Mouse (Mus musculus): Measurements from ENCODE around the gene Nfasc.

Nfasc gene

DNA sequence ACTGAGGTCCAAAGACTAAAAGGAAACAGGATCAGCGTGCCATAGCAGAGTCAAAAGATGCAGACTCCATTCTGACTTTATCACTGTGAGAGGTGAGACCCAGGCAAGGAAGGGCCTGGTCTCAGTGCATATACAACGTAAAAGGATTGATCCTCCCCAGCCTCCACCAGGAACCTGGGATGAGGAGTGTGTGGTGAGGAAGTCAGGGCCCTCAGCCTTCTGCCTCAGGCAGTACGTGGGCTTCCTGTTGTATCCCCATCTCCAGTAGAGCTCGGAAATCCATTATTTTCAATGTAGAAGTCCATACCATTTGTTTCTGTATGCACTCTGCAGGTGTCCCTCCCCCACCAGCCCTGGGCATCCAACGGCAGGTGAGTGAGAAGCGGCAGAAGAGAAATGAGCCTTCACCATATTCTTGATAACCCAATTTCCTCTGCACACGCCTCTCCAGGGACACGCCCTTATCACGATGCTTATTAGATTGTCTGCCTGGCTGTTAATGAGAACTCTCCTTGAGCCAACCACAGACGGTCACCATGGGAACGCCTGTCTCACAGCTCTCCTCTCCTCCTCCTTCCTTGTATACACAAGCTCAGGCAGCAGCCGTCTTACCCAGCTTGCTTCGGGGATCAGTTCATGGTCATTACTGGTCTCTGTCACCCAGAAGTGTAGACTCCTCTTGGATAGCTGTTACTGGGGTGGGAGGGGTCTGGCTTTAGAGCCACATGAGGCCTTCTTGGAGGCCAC is 100.4 kb downstream of the Nfasc start:
- peak; percentile 43 for DNase-seq (ENCODE audit: low spot score)

DNA sequence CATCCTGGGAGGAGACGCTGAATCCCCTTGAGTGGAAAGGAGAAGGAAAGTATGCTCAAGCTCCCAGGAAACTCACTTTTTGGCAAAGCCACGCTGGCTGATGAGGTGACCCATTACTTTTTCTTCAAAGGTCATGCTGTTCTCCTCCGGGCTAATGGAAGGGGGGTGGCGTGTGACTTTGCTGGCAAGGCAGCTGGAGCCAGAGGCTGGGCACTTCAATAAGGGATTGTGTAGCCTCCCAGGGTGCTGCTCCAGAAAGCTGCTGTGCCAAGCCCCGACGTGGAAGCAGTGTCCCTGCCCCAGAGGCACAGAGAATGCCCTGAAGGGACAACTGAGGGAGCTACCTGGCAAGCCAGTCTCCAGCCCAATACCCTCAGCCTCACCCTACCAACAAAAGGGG is 101.3 kb downstream of the Nfasc start:
- DNase-seq (ENCODE audit: low spot score): no peak

DNA sequence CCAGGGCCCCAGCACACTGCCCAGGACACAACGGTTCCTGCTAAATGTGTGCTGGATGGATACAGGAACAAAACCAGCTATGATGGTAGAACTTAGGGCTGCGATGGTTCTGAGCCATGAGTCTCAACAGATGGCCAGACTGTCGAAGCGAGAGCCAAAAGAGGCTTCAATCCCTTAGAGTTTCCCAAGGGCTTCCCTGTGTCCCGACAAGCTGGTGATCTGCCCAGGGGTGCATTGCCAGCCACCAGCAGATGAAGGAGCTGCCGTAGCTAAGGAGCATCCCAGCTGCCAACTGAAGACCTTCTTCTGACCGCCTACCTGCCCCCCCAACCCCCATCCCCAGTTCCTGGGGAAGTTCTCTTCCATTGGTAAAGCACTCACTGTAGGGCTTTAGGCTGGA is 104.3 kb downstream of the Nfasc start:
- no peak for DNase-seq (ENCODE audit: low spot score)

DNA sequence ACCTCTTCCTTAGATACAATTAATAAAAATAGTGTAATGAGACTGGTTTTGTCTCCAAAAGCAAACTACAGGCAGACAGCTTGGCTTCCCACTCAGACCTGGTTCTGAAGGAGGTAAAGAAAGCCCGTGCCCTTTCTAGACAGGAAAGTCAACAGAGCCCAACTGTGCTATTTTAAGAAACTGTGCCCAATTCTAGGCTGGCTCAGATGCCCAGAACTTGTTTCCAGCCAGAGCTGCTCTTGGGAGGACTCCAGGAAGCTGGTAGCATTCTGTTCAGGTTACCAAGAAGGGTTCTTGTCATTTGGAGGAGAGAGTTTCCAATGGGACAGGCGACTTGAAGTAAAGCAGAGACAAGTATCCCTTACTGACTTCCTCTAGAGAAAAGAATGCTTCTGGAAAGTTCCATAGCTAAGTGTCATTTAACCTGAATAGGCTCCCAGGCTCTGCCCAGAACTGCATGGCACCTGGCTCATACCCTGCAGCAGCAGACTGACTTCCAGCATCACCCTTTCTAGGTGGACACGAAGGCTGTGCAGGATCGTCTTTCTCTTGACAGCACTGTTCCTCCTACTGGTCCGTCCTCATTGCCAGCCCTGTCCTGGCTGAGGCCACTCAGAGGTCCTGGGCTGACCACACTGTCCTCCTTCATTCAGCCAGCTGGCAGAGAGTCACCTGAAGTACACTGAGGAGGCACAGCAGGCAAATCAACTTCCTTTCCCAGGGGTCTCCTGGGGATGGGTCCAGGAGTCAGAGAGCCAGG is 111.8 kb downstream of the Nfasc start:
- no peak for DNase-seq (ENCODE audit: low spot score)

DNA sequence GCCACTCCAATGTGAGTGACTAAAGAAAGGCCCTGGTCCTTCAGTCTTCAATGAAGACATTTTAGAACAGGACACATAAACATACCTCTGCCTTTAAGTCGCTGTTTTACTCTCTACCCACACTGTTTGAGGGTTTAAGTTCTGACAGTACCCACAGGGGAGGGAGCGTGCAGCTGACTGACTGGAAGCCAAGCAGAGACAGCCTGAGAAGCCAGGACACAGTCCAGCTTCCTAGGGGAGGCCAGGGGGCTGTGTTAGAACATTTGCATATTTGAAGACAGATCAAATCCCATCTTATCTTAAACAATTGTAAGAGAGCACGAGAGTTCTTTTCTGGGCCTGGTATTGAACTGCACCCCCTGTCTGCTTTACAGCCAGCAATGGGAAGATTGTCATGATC is 113.0 kb downstream of the Nfasc start:
- DNase-seq (ENCODE audit: low spot score): no peak

DNA sequence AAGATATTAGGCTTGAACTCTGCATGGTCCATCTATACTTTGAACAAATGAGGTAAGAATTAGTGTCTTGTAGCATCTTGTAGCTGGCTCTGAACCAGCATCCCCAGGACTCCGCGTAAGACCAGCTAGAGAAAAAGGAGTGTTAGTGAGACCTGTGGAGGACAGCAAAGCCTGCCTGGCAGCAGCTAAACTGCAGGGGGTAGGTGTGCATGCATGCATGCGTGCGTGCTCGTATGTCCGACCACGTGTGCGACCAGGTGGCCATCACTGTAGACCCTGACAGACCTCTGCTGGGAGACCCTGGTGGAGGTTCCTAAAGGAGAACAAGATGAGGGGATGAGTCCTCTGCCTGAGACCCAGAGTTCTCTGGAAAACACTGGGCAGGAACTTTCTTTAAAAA is 113.4 kb downstream of the Nfasc start:
- no peak for DNase-seq (ENCODE audit: low spot score)

DNA sequence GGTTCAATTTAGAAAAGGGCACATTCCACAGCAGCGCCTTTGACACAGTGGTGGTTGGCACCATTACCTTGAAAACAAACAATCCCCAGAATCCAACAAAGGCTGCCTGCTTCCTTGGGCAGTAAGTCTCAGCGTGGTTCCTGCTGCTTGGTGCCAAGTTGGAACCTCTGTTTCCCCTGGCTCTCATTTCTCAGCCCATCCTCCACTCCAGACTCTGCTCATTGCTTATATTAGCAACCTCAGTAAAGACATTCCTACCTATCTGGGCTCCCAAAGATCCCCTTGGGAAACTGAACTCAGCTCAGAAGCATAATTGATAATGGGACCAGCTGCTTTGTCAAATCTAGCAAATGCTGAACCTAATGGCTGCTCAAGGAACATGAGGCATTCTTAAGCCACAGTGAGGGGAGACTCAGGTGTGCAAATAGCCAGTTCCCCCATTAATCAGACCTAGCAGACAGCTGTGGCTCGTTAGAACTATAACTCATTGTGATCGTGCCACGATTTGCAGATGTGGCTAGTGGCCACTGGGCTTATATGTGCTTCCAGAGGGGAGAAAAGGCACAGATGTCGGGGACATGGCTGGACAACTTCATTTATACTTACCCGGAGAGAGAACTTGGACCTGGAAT is 115.4 kb downstream of the Nfasc start:
- DNase-seq (ENCODE audit: low spot score): peak; percentile 22

DNA sequence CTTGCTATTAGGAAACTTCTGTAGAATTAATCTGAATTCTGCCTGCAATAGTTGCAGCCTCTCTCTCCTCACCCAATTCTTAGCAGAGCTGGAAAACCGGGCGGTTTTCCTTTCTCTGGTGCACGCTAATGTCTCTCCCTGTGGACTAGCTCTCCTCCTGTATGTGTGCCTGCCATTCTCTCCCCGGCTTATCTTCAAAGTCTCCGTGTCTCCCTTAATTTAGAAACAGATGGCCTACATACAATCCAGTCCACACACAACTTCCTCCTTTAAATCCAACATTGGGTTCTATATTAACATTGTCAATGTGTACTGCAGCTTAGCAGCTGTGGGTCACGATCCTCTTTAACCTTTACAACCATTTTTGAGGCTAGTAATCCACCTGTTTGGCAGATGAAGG is 116.6 kb downstream of the Nfasc start:
- DNase-seq (ENCODE audit: low spot score): no peak

DNA sequence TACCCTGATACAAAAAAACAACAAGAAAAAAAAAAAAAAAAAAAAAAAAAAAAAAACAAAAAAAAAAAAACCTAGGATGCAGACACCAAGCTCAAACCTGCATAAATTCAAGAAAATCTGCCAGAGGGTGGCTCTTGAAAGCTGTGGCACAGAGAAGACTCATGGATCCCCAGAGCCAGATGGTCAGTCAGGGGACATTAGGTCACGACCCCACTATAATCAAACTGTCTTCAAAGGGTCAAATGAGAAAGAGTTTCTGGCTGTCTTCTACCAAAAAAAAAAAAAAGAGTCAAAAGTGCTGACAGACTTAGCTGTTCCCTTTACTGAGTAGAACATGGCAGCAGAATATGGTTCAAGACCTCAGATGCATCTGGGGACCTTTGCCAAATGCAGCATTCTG is 117.1 kb downstream of the Nfasc start:
- DNase-seq (ENCODE audit: low spot score): no peak

DNA sequence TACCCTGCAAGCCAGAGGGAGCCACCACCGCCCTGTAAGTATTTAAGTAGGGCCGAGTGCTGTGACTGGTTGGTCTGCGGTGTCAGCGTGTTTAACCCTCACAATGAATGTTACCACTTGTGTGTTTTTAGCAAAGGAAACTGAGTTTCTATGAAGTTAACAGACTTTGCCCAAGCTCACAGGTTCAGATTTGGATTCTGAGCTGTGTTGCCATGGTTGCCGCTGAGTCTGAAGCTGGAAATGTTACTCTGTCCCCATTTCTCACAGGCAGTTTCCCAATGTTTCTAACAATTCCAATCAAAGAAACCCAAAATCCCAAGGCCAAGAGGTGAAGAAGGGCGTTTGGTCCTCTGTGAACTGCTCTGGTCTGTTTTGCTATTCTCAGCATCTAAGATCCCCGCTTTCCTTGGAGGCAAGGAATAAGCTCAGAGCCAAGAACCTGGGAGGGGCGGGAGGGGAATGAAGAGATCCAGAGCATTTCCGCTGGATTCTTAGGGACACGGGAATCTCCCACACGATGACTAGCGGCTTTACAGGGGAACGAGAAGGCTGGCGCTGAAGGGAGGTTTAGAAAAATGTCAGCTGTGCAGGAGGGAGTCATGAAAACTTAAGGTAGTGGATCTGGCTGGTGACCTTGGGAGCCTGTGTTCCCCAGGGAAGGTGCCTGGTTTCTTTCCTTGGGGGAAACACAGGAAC is 117.8 kb downstream of the Nfasc start:
- no peak for DNase-seq (ENCODE audit: low spot score)

DNA sequence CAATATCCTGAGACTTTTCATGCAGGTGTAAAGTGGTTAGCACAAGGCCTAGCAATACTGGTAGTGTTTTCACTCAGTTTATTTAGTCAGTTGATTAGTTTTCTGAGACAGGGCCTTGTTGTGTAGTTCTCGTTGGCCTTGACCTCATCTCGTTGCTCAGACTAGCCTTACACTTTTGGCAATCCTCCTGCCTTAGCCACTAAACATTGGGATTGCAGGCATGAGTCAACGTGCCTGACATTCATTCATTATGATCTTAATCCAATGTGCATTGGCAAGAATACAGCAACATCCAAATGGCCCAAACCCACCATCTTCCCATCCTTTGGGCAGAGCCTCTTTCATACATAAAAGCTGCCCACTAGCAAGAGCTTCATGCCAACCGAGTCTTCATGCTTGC is 129.5 kb downstream of the Nfasc start:
- no peak for DNase-seq (ENCODE audit: low spot score)

DNA sequence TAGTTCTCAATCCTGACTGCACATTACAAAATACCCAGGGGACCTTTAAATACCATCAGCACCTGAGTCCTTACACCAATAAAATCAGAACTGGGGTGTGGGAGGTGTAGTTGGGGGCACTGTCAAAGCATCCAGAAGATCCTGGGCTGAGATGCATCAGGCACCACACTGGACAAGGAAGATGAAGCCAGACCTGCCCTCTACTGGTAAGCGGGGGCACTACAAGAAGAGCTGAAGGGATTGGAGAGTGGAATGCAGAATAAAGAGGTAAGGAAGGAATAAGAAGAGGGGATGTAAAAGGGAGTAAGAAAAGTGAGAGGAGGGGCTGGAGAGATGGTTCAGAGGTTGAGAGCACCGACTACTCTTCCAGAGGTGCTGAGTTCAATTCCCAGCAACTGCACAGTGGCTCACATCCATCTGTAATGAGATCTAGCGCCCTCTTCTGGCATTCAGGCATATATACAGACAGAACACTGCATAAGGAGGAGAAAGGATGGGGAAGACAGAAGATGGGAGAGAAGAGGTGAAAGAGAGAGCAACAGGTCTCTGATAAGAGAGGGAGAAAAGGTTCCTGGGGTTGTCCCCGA is 132.5 kb downstream of the Nfasc start:
- peak; percentile 80 for DNase-seq (ENCODE audit: low spot score)

DNA sequence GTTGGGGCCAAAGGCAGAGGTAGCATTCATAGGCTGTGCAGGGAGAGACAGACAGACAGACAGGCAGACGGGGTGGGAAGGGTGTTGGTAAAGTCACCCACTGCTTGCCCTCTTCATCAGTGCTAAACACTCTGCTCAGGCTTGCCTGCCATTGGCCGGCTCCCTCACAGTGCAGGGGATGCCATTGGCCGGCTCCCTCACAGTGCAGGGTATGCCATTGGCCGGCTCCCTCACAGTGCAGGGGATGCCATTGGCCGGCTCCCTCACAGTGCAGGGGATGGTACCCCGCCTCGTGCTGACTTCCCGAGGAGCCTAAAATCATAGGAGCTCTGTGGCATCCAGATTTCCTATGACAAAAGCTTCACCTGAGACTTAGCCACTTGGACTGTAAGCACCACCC is 139.4 kb downstream of the Nfasc start:
- DNase-seq (ENCODE audit: low spot score): no peak

DNA sequence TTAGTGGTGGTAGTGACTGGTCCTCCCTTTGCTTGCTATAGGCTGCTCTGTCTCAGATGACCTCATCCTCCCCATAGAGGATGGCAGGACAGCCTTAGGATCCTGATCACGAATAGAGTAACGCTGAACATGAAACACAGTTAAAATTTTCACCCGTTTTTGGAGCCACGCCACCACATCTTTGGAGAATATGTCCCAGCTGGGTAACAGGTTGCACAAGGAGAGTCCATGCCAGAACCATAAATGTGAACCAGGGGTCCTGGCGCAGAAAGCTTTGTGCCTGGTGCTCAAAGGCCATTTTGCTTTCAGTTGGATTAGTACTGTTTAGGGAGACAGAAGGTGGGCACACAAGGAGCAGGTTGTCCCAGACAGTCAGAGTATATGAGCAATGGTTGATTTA is 143.6 kb downstream of the Nfasc start:
- no peak for DNase-seq (ENCODE audit: low spot score)

DNA sequence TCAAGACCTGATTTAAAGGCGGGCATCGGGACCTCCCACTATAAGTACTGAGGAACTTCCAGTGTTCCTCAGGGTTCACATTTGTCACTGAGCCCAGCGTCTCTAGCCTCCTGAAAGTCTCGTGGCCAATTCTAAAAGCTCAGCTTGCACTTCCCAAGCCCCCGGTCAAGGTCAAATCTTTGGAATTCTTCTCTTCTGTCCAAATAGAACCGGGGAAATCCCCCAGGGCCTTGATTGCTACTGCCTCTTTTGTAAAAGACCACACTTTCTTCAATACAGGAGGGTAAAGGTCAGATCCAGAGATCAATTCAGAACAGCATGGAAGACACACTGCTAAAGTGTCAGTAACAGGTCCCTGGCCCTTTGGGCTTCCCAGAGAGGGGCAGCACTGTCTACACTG is 145.9 kb downstream of the Nfasc start:
- no peak for DNase-seq (ENCODE audit: low spot score)

DNA sequence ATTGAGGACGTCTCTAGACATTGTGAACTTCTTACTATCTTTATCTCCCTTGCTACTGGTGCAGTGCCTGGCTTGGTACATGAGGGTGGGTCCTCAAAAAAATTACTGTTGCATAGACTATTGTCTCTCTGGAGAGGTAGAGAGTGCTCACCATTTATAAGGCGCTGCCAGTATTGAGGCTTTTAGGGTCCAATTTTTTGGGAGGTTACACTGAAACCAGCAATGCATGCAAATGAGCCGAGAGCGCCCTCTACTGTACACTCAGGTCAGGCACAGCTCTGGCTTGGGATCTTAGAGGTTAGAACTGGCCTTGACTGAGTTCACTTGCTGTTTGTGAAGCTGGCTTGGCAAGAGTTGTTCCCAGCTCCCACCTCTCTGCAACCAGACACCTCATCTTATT is 147.0 kb downstream of the Nfasc start:
- DNase-seq (ENCODE audit: low spot score): peak; percentile 92

DNA sequence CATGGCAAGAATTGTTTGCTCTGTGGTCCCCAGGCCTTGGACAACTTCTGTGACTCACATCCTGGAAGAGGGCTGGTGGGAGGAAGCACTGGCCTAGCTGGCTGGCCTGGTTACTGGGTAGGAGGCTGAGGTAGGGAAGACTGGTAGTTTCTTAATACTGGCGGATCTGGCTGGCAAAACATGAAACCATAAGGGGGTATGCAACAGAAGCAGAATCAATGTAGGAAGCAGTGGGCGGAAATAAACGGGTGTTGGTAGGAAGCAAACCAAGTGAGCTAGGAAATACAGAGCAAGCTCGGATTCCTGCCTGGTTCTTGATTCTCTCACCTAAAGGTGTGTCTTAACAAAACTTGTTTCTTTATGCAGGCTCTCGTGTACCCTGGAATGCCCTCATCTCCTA is 149.5 kb downstream of the Nfasc start:
- no peak for DNase-seq (ENCODE audit: low spot score)

DNA sequence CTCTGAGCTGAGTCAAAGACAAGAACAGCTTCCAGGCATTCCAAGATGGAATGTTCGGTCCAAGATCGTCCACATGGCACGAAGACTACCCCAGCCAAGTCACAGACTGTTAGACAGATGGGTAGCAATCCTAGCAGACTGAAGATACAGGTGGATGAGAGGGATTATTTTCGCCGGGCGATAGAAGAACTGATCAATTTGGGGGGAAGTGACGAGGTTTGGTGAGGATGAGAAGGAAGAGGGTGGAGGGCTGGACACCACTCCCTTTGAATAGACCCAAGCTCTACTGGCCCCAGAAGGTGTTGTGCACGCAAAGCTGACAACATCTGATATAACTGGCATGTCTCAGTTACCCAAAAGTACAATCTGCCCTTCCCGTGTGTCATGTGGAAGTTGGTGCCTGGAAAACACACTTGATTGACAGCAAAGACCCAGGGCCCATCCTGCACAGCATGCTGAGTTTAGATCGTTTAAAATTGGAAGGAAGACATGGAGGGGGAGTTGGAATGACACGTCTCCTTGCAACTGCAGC is 150.1 kb downstream of the Nfasc start:
- no peak for DNase-seq (ENCODE audit: low spot score)

DNA sequence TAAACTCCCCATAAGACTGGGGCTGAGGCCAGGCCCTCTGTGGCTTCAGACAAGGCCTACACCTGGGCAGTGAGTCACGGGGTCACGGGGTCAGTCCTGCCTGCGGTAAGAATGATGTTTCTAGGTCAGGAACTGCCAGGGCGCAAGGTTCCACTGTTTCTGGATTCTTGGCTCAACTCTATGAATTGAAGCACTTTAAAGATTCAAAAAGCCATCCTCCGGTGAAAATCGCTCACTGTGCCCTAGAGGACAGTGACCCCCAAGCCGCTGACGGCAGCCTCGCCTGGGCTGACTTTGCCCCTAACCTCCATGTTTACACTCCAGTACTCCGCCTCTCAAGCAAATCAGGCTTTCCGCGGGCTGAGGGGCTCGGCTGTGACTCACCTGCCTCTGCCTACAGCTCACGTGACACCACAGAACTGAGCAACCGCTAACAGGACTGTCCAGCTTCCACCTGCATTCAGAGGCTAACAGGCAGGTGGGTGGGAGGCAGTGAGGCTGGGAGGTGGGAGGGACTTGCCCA is 154.9 kb downstream of the Nfasc start:
- no peak for DNase-seq (ENCODE audit: low spot score)

DNA sequence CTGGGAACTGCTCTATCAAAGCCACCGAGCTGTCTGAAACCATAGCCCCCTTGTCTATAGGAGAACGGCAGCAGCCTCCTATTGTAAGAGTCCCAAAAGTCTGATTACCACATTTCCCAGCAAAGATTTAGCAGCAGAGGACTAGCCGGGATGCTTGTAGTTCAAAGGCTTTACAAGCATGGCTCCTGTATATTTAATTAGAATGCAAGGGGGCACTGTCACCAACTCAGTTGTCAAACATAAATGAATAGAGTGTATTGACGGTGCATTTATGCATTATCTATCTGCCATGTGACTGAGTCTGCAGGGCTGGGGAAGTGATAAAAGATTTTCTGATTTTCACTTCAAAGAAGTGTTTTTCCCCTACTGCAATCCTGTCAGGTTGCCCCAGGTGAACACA is 156.2 kb downstream of the Nfasc start:
- no peak for DNase-seq (ENCODE audit: low spot score)

DNA sequence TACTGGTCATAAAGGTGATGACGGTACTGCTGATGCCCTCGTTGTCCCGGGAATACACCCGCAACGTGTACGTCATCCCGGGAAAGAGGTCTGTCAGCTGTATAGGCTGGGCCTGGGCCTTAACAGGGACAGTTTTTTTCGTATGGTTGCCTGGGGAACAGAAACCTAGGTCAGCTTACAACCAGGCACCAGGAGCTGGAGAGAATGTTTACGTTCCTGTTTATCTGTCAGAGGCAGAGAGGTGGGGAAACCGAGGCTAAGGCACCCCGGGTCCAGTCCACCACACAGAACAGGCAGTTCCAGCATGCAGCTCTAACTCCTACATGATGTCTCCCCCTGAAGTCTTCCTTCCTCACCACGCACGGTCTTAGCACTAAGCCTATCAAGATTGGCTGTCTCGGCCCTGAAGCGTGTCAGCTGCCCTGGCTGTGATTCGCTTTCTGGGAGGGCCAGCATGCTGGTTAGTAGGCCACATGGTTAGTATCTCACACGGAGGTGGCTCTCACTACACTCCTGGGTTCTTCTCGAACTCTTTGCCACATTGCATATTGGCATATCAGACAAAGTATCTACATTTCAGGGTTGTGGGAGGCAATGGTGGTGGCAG is 158.5 kb downstream of the Nfasc start:
- DNase-seq (ENCODE audit: low spot score): no peak

All from retina, embryonic 14.5 days (tissue).